Mouse (Mus musculus) testis, adult 10 weeks (tissue): ENCODE measurements around the gene Dbndd2. TPM values are rescaled to one million over a fixed set of nuclear protein-coding genes. Genes with fewer than 3 reads are reported as not detected.

Experiments
- polyA plus RNA-seq: library from polyadenylated mRNA; stranded (reverse); fragments of 350-450 nt; fragmentation: Illumina TruSeq; extraction: RNeasy Lipid Tissue Mini Kit (QIAGEN cat#74804); gene quantifications from one replicate; pipeline ENCODE4 v1.2.3, GENCODE M21; 2014; ENCODE audit warnings: low read depth, low replicate concordance

The Dbndd2 gene
- polyA plus RNA-seq, result 0.98 TPM

GRCm38 (mm10) chr2:164485681-164486257 is at the start of gene Dbndd2:
Gene Dbndd2 (plus strand): TSS chr2:164486106.

GRCm38 (mm10) chr2:164443460-164444000 is 42.4 kb upstream of the Dbndd2 start, which contains the start of gene Sdc4:
Gene Sdc4 (minus strand): TSS chr2:164443887.

GRCm38 (mm10) chr2:164456864-164457300 is 29.0 kb upstream of the Dbndd2 start, which contains the start of gene Sys1:
Gene Sys1 (plus strand): TSS chr2:164456964.

GRCm38 (mm10) chr2:164460745-164461551 is 25.0 kb upstream of the Dbndd2 start, which contains the start of gene Gm20458:
Gene Gm20458 (plus strand): TSS chr2:164460967.

GRCm38 (mm10) chr2:164473624-164474023 is 12.3 kb upstream of the Dbndd2 start, which contains the start of gene Trp53tg5:
Gene Trp53tg5 (minus strand): TSS chr2:164473724.

GRCm38 (mm10) chr2:164496847-164497690 is 11.2 kb downstream of the Dbndd2 start, which contains the start of gene Pigt:
Gene Pigt (plus strand): TSS chr2:164497520.

Other genes with a start within 250 kb of the Dbndd2 start
- gene Svs2, start 247.6 kb upstream of the Dbndd2 start, polyA plus RNA-seq, result not detected
- 0.50 TPM for gene Svs3b, start 229.5 kb upstream of the Dbndd2 start, polyA plus RNA-seq
- gene Svs4, start 207.6 kb upstream of the Dbndd2 start, polyA plus RNA-seq, result 1.5 TPM
- gene Svs3a, start 196.8 kb upstream of the Dbndd2 start, polyA plus RNA-seq, result not detected
- gene Svs6, start 169.4 kb upstream of the Dbndd2 start, polyA plus RNA-seq, result 3.8 TPM
- gene Svs5, start 153.4 kb upstream of the Dbndd2 start, polyA plus RNA-seq, result 8.0 TPM
- 0.27 TPM for gene Slpi, start 97.0 kb upstream of the Dbndd2 start, polyA plus RNA-seq
- not detected for gene Rbpjl, start 83.0 kb upstream of the Dbndd2 start, polyA plus RNA-seq
- not detected for gene Matn4, start 80.9 kb upstream of the Dbndd2 start, polyA plus RNA-seq
- 23.5 TPM for gene Sdc4, start 42.2 kb upstream of the Dbndd2 start, polyA plus RNA-seq
- 6.3 TPM for gene Sys1, start 29.1 kb upstream of the Dbndd2 start, polyA plus RNA-seq
- gene Gm20458, start 25.1 kb upstream of the Dbndd2 start, polyA plus RNA-seq, result not detected
- 308 TPM for gene Trp53tg5, start 12.4 kb upstream of the Dbndd2 start, polyA plus RNA-seq
- 8.8 TPM for gene Pigt, start 11.4 kb downstream of the Dbndd2 start, polyA plus RNA-seq
- gene Wfdc2, start 76.3 kb downstream of the Dbndd2 start, polyA plus RNA-seq, result not detected
- not detected for gene Spint3, start 87.4 kb downstream of the Dbndd2 start, polyA plus RNA-seq
- 17.8 TPM for gene Wfdc6a, start 99.3 kb downstream of the Dbndd2 start, polyA plus RNA-seq
- 83.7 TPM for gene Eppin, start 107.5 kb downstream of the Dbndd2 start, polyA plus RNA-seq
- gene Wfdc6b, start 127.4 kb downstream of the Dbndd2 start, polyA plus RNA-seq, result 2.2 TPM
- 1.6 TPM for gene Wfdc8, start 127.5 kb downstream of the Dbndd2 start, polyA plus RNA-seq
- 2.0 TPM for gene Wfdc16, start 152.7 kb downstream of the Dbndd2 start, polyA plus RNA-seq
- 15.1 TPM for gene Wfdc10, start 169.9 kb downstream of the Dbndd2 start, polyA plus RNA-seq
- not detected for gene Wfdc9, start 170.5 kb downstream of the Dbndd2 start, polyA plus RNA-seq
- not detected for gene Wfdc11, start 188.0 kb downstream of the Dbndd2 start, polyA plus RNA-seq
- 2.2 TPM for gene Wfdc13, start 199.0 kb downstream of the Dbndd2 start, polyA plus RNA-seq
- not detected for gene Spint4, start 212.4 kb downstream of the Dbndd2 start, polyA plus RNA-seq
- 8.1 TPM for gene Spint5, start 229.2 kb downstream of the Dbndd2 start, polyA plus RNA-seq